Mouse (Mus musculus): ENCODE measurements around the gene Pard6b. TPM values are rescaled to one million over a fixed set of nuclear protein-coding genes. Genes with fewer than 3 reads are reported as not detected.

The Pard6b gene
- polyA plus RNA-seq, 1 experiment from 2014 or later, result 3.0 TPM

DNA sequence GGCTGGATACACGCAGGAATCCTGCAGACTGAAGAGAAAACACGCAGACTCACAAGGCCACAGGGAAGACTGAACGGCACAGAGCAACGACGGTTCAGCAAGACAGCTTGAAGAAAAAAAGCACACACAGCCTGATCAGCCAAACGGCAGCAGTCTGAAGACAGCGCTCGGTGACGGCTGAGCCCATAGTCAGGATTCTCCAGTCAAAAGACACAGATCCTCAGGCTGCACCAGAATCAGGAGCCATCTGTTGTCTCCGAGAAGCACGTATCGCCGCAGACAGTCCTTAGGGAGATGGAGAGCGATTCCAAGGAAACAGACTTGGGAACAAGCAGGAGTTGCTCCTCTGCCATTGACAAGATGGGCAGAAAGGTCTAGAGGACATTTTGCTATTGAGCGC lies 56.4 kb downstream of the Pard6b start:
- 74% methylated on average over 15 of the region's 15 CpGs for WGBS
- no peaks in the 10 kb centered on the region for H3K36me3 ChIP-seq
- no peak overlapping the region for H3K27ac ChIP-seq
- H3K4me1 ChIP-seq, result no peaks in the 10 kb centered on the region
- no peaks in the 10 kb centered on the region for H3K27me3 ChIP-seq
- H3K4me2 ChIP-seq, result no peak overlapping the region
- H3K4me3 ChIP-seq, result no peak overlapping the region
- H3K9me3 ChIP-seq, result no peaks in the 10 kb centered on the region
- no peak overlapping the region for H3K9ac ChIP-seq
- no peak for ATAC-seq (ENCODE audit: insufficient number of reproducible peaks, insufficient read depth, low FRiP score, low TSS enrichment, low read depth)

DNA sequence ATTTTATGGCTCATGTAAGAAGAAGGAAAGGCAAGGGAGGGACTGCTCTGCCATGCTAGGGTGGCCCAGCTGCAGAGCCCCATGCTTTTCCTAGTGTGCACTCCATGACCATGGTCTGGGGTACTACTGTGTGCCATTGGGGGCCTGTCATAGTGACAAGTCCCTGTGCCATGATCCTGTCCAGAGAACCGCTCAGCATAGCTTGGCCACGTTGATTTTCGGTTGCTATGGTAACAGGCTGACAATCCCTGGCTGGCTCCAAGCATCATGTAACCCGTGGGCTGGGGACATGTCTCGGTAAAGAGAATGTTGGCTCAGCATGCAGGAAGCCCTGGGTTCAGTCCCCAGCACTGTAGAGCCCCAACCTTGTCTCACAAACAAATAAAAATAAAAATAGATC lies 63.0 kb downstream of the Pard6b start:
- H3K9ac ChIP-seq, result no peak overlapping the region
- no peaks in the 10 kb centered on the region for H3K9me3 ChIP-seq
- H3K4me1 ChIP-seq, result peaks cover 22% of the 10 kb centered on the region
- no peak overlapping the region for H3K27ac ChIP-seq
- H3K4me2 ChIP-seq, result no peak overlapping the region
- no peaks in the 10 kb centered on the region for H3K36me3 ChIP-seq
- no peaks in the 10 kb centered on the region for H3K27me3 ChIP-seq
- H3K4me3 ChIP-seq, result no peak overlapping the region
- WGBS, result 47% methylated on average over 5 of the region's 5 CpGs
- no peak for ATAC-seq (ENCODE audit: insufficient number of reproducible peaks, insufficient read depth, low FRiP score, low TSS enrichment, low read depth)

DNA sequence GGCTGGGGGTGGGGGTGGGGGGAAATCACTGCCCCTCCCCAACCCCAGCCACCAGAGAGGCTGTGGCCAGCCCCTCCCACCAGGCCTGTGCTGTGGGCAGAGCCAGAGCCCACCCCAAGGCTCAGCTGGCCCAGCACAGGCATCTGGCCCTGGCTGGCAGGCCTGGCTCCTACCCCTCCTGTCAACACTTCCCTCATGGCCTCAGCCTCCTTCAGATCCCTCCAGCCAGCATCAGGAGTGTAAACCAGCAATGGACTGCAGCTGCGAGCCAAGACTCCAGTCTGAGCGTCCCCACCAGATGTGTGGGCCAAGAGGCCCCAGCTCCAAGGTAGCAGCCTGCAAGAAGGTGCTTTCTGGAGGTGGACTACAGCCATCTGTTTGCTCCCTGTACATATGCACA lies 64.6 kb downstream of the Pard6b start:
- ATAC-seq (ENCODE audit: insufficient number of reproducible peaks, insufficient read depth, low FRiP score, low TSS enrichment, low read depth), result no peak
- no peaks in the 10 kb centered on the region for H3K36me3 ChIP-seq
- no peaks in the 10 kb centered on the region for H3K9me3 ChIP-seq
- H3K9ac ChIP-seq, result no peak overlapping the region
- no peaks in the 10 kb centered on the region for H3K27me3 ChIP-seq
- H3K27ac ChIP-seq, result no peak overlapping the region; the same call in 1 of the 2 replicates
- WGBS, result 52% methylated on average over 2 of the region's 2 CpGs
- H3K4me1 ChIP-seq, result peaks cover 22% of the 10 kb centered on the region
- no peak overlapping the region for H3K4me2 ChIP-seq
- no peak overlapping the region for H3K4me3 ChIP-seq

DNA sequence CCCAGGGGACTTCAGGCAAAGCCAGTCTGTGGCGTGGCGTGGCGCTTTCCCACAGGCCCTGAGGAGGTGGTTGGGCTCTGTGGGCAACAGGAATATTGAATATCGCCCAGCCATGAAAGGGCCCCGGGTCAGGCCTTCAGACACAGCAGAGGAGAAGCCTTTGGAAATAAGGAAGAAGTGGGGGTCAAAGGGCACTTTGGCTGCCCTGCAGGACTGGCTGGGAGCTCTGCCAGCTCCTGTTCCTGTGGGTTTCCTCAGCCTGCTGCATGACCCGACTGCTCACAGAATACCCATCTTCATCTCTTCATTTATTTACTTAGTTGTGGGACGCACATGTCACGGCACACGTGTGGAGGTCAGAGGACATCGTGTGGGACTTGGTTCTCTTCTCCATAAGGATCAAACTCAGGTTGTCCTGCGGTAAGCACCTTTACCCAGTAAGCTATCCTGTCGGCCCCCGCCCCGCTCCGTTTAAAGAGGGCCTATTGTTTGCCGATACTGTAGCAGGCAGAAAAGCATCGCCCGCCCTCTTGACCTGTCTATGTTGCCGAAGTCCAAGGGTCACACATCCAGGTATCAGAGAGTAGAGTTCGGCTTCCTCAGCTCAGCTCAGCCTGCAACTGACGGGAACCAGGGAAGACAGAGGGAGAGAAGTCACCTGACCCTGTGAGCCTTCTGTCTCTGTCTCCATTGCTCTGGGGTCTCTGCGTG lies 67.1 kb downstream of the Pard6b start:
- H3K27ac ChIP-seq, result no peak overlapping the region
- H3K4me3 ChIP-seq, result no peak overlapping the region
- peaks cover 22% of the 10 kb centered on the region for H3K4me1 ChIP-seq
- H3K9me3 ChIP-seq, result no peaks in the 10 kb centered on the region
- no peaks in the 10 kb centered on the region for H3K36me3 ChIP-seq
- ATAC-seq (ENCODE audit: insufficient number of reproducible peaks, insufficient read depth, low FRiP score, low TSS enrichment, low read depth), result no peak
- H3K4me2 ChIP-seq, result no peak overlapping the region
- H3K9ac ChIP-seq, result no peak overlapping the region
- no peaks in the 10 kb centered on the region for H3K27me3 ChIP-seq
- WGBS, result 59% methylated on average over 22 of the region's 22 CpGs

DNA sequence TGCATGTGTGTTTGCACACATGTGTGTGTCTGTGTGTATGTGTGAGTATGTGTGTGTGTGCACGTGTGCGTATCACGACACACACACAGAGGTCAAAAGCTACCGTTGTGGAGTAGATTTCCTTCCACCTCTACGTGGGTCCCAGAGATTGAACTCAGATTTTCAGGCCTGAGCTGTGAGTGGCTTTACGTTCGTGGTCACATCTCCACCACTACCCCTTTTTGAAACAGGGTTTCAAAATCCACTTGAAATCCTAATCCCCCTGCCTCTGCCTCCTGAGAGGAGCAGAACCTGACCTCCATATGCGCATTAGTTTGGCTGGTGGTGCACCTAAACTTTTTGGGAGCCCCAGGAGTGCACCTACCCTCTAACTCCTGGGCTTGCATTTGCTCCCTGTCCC lies 68.4 kb downstream of the Pard6b start:
- peaks cover 30% of the 10 kb centered on the region for H3K4me1 ChIP-seq
- WGBS, result 84% methylated on average over 8 of the region's 8 CpGs
- no peak overlapping the region for H3K9ac ChIP-seq
- H3K27me3 ChIP-seq, result no peaks in the 10 kb centered on the region
- H3K9me3 ChIP-seq, result no peaks in the 10 kb centered on the region
- no peak for ATAC-seq (ENCODE audit: insufficient number of reproducible peaks, insufficient read depth, low FRiP score, low TSS enrichment, low read depth)
- H3K36me3 ChIP-seq, result no peaks in the 10 kb centered on the region
- no peak overlapping the region for H3K4me2 ChIP-seq
- H3K4me3 ChIP-seq, result no peak overlapping the region
- no peak overlapping the region for H3K27ac ChIP-seq

Small RNA genes lying within 50 kb of the gene (microRNA-seq; reads per million reads assigned to microRNA genes)
- not detected for gene Gm24327

Other genes with a start within 250 kb of the Pard6b start
- 54.1 and 66.3 TPM in 2 replicates for gene Ptpn1, start 148.9 kb upstream of the Pard6b start, polyA plus RNA-seq (2015; fragmentation: Nextera tagmentation; extraction: Ambion mirVana)
- 7.0 and 7.7 TPM in 2 replicates for gene Ripor3, start 70.4 kb upstream of the Pard6b start, polyA plus RNA-seq (2015; fragmentation: Nextera tagmentation; extraction: Ambion mirVana)
- 3.1 and 3.9 TPM in 2 replicates for gene Adnp, start 126.1 kb downstream of the Pard6b start, polyA plus RNA-seq (2015; fragmentation: Nextera tagmentation; extraction: Ambion mirVana)
- 26.0 and 29.3 TPM in 2 replicates for gene Gm20716, start 149.4 kb downstream of the Pard6b start, polyA plus RNA-seq (2015; fragmentation: Nextera tagmentation; extraction: Ambion mirVana)
- 96.6 and 99.5 TPM in 2 replicates for gene Dpm1, start 149.6 kb downstream of the Pard6b start, polyA plus RNA-seq (2015; fragmentation: Nextera tagmentation; extraction: Ambion mirVana)
- 7.5 and 7.6 TPM in 2 replicates for gene Mocs3, start 149.6 kb downstream of the Pard6b start, polyA plus RNA-seq (2015; fragmentation: Nextera tagmentation; extraction: Ambion mirVana)
- gene Kcng1, start 200.7 kb downstream of the Pard6b start, polyA plus RNA-seq (2015; fragmentation: Nextera tagmentation; extraction: Ambion mirVana), result 2.1 and 2.2 TPM in 2 replicates